In genomic region chr7:73772275-73772765, GRCm38 (mm10) we compare ENCODE assay signal across 9 mouse cellular contexts. TPM values are rescaled to one million over a fixed set of nuclear protein-coding genes. Genes with fewer than 3 reads are reported as not detected.
DNase-seq lines count a peak whose midpoint lies in the region; ATAC-seq lines count a peak whose summit lies in the region.
"Had no signal": no experiment of that assay in that cellular context is flagged by ENCODE, and none has a peak within 500 bp of the region (broad histone marks: within the 10 kb centered on the region; RNA-seq: fewer than 3 reads in every experiment).

No protein-coding gene starts in this region.

- ATAC-seq in forebrain, embryonic 13.5 days: 0 out of 2 replicates have a peak, but pooled peaks have one; percentile 24
- no peak for ATAC-seq in forebrain, embryonic 16.5 days
- no peak for ATAC-seq in midbrain, embryonic 14.5 days (ENCODE audit: low FRiP score, low TSS enrichment)
- ATAC-seq in midbrain, embryonic 11.5 days (ENCODE audit: low FRiP score): no peak
- ATAC-seq in neural tube, embryonic 15.5 days (ENCODE audit: low FRiP score): no peak

- H3K4me2 ChIP-seq in forebrain, embryonic 13.5 days: no peak overlapping the region
- H3K4me2 ChIP-seq in forebrain, embryonic 16.5 days (ENCODE audit: low read length): no peak overlapping the region
- no peak overlapping the region for H3K4me2 ChIP-seq in midbrain, embryonic 14.5 days (ENCODE audit: low read length)
- no peak overlapping the region for H3K4me2 ChIP-seq in midbrain, embryonic 11.5 days
- no peak overlapping the region for H3K4me2 ChIP-seq in neural tube, embryonic 15.5 days

- H3K27me3 ChIP-seq in forebrain, embryonic 13.5 days: no peaks in the 10 kb centered on the region
- H3K27me3 ChIP-seq in forebrain, embryonic 16.5 days (replicated peaks; ENCODE audit: control insufficient read depth, insufficient read depth, low read length): no peaks in the 10 kb centered on the region
- no peaks in the 10 kb centered on the region for H3K27me3 ChIP-seq in midbrain, embryonic 14.5 days (ENCODE audit: control insufficient read depth, insufficient read depth, low read length)
- no peaks in the 10 kb centered on the region for H3K27me3 ChIP-seq in midbrain, embryonic 11.5 days (ENCODE audit: control insufficient read depth, insufficient read depth, low read length)
- H3K27me3 ChIP-seq in neural tube, embryonic 15.5 days (replicated peaks): no peaks in the 10 kb centered on the region

- WGBS in forebrain, embryonic 13.5 days: 72% methylated on average over 14 of the region's 14 CpGs
- WGBS in forebrain, embryonic 16.5 days: 56% methylated on average over 14 of the region's 14 CpGs
- WGBS in midbrain, embryonic 14.5 days: 72% methylated on average over 14 of the region's 14 CpGs
- 76% methylated on average over 14 of the region's 14 CpGs for WGBS in midbrain, embryonic 11.5 days
- WGBS in neural tube, embryonic 15.5 days: 65% methylated on average over 14 of the region's 14 CpGs

- no peaks in the 10 kb centered on the region for H3K36me3 ChIP-seq in forebrain, embryonic 13.5 days (ENCODE audit: poor library complexity, severe bottlenecking)
- no peaks in the 10 kb centered on the region for H3K36me3 ChIP-seq in forebrain, embryonic 16.5 days (ENCODE audit: control insufficient read depth, insufficient read depth)
- H3K36me3 ChIP-seq in midbrain, embryonic 14.5 days (ENCODE audit: control insufficient read depth, insufficient read depth, low read length): no peaks in the 10 kb centered on the region
- H3K36me3 ChIP-seq in midbrain, embryonic 11.5 days (ENCODE audit: control insufficient read depth, insufficient read depth, low read length): no peaks in the 10 kb centered on the region
- no peaks in the 10 kb centered on the region for H3K36me3 ChIP-seq in neural tube, embryonic 15.5 days

- no peak overlapping the region for H3K9ac ChIP-seq in forebrain, embryonic 13.5 days
- H3K9ac ChIP-seq in forebrain, embryonic 16.5 days (replicated peaks; ENCODE audit: low read depth, low read length): no peak overlapping the region
- H3K9ac ChIP-seq in midbrain, embryonic 14.5 days (replicated peaks; ENCODE audit: low read length): no peak overlapping the region
- no peak overlapping the region for H3K9ac ChIP-seq in midbrain, embryonic 11.5 days (ENCODE audit: low read length)
- H3K9ac ChIP-seq in neural tube, embryonic 15.5 days (replicated peaks): no peak overlapping the region

- H3K27ac ChIP-seq in forebrain, embryonic 13.5 days: no peak overlapping the region
- H3K27ac ChIP-seq in forebrain, embryonic 16.5 days (ENCODE audit: low read length): no peak overlapping the region
- no peak overlapping the region for H3K27ac ChIP-seq in midbrain, embryonic 14.5 days (replicated peaks; ENCODE audit: low read depth, low read length)
- H3K27ac ChIP-seq in midbrain, embryonic 11.5 days (ENCODE audit: low read depth, low read length): no peak overlapping the region
- no peak overlapping the region for H3K27ac ChIP-seq in neural tube, embryonic 15.5 days (replicated peaks)

- peak; percentile 20 for DNase-seq in midbrain, embryonic 14.5 days
- no peak for DNase-seq in midbrain, embryonic 11.5 days (ENCODE audit: low spot score, missing footprints)
- DNase-seq in kidney, postnatal 14 days: peak; percentile 21
- peak; percentile 5 for DNase-seq in skeletal muscle tissue, adult 2 months (ENCODE audit: low read depth, low spot score)
- DNase-seq in frontal cortex, postnatal 10 days (ENCODE audit: low spot score in 2 of 2): no peak
- DNase-seq: layer of hippocampus, postnatal 36 days had no signal

- no peak overlapping the region for H3K4me3 ChIP-seq in forebrain, embryonic 13.5 days
- no peak overlapping the region for H3K4me3 ChIP-seq in forebrain, embryonic 16.5 days (replicated peaks; ENCODE audit: low read length)
- H3K4me3 ChIP-seq in midbrain, embryonic 14.5 days (replicated peaks; ENCODE audit: low read depth, low read length): no peak overlapping the region
- H3K4me3 ChIP-seq in midbrain, embryonic 11.5 days (ENCODE audit: low read depth, low read length): no peak overlapping the region
- H3K4me3 ChIP-seq in neural tube, embryonic 15.5 days (replicated peaks): no peak overlapping the region

- 0 out of 2 replicates have a peak, but pooled peaks cover 10% of the 10 kb centered on the region for H3K4me1 ChIP-seq in forebrain, embryonic 13.5 days
- peaks cover 7% of the 10 kb centered on the region; the same call in 1 of the 2 replicates for H3K4me1 ChIP-seq in forebrain, embryonic 16.5 days (replicated peaks; ENCODE audit: control insufficient read depth, insufficient read depth, low read length)
- no peaks in the 10 kb centered on the region for H3K4me1 ChIP-seq in midbrain, embryonic 14.5 days (ENCODE audit: control insufficient read depth, insufficient read depth, low read length)
- peaks cover 4% of the 10 kb centered on the region; the same call in 1 of the 2 replicates for H3K4me1 ChIP-seq in midbrain, embryonic 11.5 days (ENCODE audit: control insufficient read depth, insufficient read depth, low read length)
- H3K4me1 ChIP-seq in neural tube, embryonic 15.5 days: peaks cover 15% of the 10 kb centered on the region

- H3K9me3 ChIP-seq in forebrain, embryonic 13.5 days (replicated peaks): no peaks in the 10 kb centered on the region
- no peaks in the 10 kb centered on the region for H3K9me3 ChIP-seq in forebrain, embryonic 16.5 days (ENCODE audit: control insufficient read depth, low read length)
- no peaks in the 10 kb centered on the region for H3K9me3 ChIP-seq in midbrain, embryonic 14.5 days (ENCODE audit: control insufficient read depth, low read length)
- H3K9me3 ChIP-seq in midbrain, embryonic 11.5 days (ENCODE audit: control insufficient read depth, low read length): no peaks in the 10 kb centered on the region
- H3K9me3 ChIP-seq in neural tube, embryonic 15.5 days (replicated peaks): no peaks in the 10 kb centered on the region

RNA-seq across cellular contexts. Expression of gene Fam174b, which starts 32.2 kb away (rescaled TPM):
- 15.9 and 16.7 TPM in 2 replicates for polyA plus RNA-seq in forebrain, embryonic 13.5 days (2015; fragmentation: Nextera tagmentation; extraction: Ambion mirVana)
- polyA plus RNA-seq in forebrain, embryonic 16.5 days (2015; fragmentation: Nextera tagmentation; extraction: Ambion mirVana): 39.6 and 40.9 TPM in 2 replicates
- polyA plus RNA-seq in midbrain, embryonic 14.5 days (2014; fragmentation: Nextera tagmentation; extraction: Ambion mirVana): 18.9 and 26.7 TPM in 2 replicates
- polyA plus RNA-seq in midbrain, embryonic 11.5 days (2014; fragmentation: Nextera tagmentation; extraction: Ambion mirVana): 28.9 and 36.3 TPM in 2 replicates
- polyA plus RNA-seq in neural tube, embryonic 15.5 days (2015; fragmentation: Nextera tagmentation; extraction: Ambion mirVana): 37.0 and 37.6 TPM in 2 replicates

Comparison
In these comparisons a context has a peak if more than half of its experiments do, and no peak if none do; other contexts are left out.
1. DNase-seq: peak in midbrain, embryonic 14.5 days (single experiment), kidney, postnatal 14 days (single experiment) and skeletal muscle tissue, adult 2 months (single experiment); none in midbrain, embryonic 11.5 days (single experiment) and frontal cortex, postnatal 10 days (0 of 2).